Mouse (Mus musculus): ENCODE measurements around the gene Aars2. TPM values are rescaled to one million over a fixed set of nuclear protein-coding genes. Genes with fewer than 3 reads are reported as not detected.

Gene Aars2
- total and polyA plus RNA-seq, 2 experiments from 2014 or later = 15.0 to 25.6 TPM

DNA sequence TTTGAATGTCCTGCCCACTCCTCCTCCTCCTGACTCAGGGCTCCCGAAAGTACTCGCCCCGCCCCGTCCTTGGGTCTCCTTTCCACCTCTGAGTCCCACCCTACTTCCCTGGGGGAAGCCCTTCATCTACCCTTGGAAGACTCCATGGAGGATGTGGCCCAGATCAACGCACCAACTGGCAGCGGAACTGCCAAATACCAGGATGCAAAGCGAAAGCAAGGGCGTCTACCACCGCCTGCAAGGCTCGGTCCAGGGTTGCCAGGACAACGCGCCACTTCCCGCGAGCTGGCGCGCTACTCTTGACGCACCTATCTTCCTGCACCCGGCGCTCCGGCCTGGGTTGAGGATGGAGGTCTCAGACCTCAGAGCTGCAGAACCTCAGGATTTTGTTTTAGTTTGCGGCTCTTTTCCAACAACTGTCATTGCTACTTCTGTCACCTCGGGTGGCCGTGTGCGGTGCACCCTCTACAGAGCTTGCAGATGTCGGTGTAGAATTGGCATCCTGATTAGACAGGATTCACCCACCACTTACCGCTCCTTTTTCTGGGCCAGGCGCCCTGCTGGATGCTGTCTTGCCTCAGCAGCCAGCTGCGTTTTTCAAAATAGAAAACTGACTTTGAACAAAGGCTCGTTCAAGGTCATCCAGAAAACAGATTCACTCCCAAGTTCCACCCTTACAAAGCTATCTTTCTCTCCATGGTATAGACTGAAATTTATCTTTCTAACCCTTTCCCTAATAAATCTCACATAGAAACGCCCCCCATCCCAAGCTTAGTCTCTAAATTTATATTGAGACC lies 31.8 kb upstream of the Aars2 start, which contains the start of gene Spats1:
Gene Spats1, minus strand, starts transcription at position 747 of the 797 bp plus-strand sequence.
- peak within 1 kb of the TSS; percentile 28; the same call in 1 of the 2 replicates for H3K9ac ChIP-seq (replicated peaks; ENCODE audit: low read depth, low read length)
- H3K36me3 ChIP-seq (replicated peaks; ENCODE audit: control insufficient read depth, insufficient read depth, low read length) = no peaks in the 10 kb centered on the region
- peaks cover 9% of the 10 kb centered on the region; the same call in 1 of the 2 replicates for H3K27me3 ChIP-seq (ENCODE audit: control insufficient read depth, insufficient read depth, low read length)
- H3K4me2 ChIP-seq (ENCODE audit: low read depth, low read length) = peak within 1 kb of the TSS; percentile 71
- no peak within 1 kb of the TSS for H3K27ac ChIP-seq (ENCODE audit: low read depth)
- H3K9me3 ChIP-seq (replicated peaks; ENCODE audit: control insufficient read depth, low read length) = no peaks in the 10 kb centered on the region
- peaks cover 10% of the 10 kb centered on the region for H3K4me1 ChIP-seq (ENCODE audit: control insufficient read depth, insufficient read depth)
- ATAC-seq (ENCODE audit: insufficient read depth, low read depth) = peak; percentile 85
- TF ChIP-seq CTCF (IDR thresholded peaks at IDR 0.05; ENCODE audit: low read depth) (no peak), EP300 (IDR thresholded peaks at IDR 0.05; ENCODE audit: low read depth) (no peak)
- DNase-seq (ENCODE audit: low spot score) = peak; percentile 54
- WGBS = 3% methylated on average over 30 of the region's 30 CpGs
- H3K4me3 ChIP-seq (ENCODE audit: low read depth, low read length) = peak within 1 kb of the TSS; percentile 44

DNA sequence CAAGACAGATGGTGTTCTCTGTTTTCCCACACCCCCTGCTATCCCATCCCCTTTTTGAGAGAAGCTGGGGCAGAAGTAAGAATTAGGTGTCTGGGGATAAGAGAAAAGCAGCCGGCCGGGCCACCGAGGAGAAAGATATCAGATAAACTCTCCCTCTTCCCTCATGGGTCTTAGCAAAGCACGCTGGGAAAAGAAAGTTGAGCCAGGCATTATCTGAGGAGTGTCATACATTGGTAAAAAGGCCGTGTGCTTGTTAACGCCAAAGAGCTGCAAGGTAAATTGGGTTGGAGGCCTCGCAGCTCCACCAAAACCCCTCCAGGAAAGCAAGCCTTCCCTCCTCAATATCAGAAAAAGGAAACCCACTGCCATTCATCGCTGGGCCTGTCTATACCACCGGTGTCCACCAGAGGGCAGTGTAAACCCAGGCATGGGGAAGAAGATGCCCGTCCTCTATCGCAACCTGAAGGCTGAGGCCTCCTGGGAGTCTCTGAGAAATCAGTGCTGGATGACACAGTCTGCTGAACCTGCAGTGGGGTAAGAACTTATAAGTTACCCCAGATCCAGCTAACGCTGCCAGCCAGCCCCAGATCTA lies 28.3 kb upstream of the Aars2 start:
- no peak overlapping the region for H3K9ac ChIP-seq (replicated peaks; ENCODE audit: low read depth, low read length)
- DNase-seq (ENCODE audit: low spot score) (peak; percentile 40), ATAC-seq (ENCODE audit: insufficient read depth, low read depth) (no peak)
- peaks cover 10% of the 10 kb centered on the region for H3K4me1 ChIP-seq (ENCODE audit: control insufficient read depth, insufficient read depth)
- WGBS = 8% methylated on average over 12 of the region's 12 CpGs
- 0 out of 2 replicates have a peak, but pooled peaks cover 3% of the 10 kb centered on the region for H3K9me3 ChIP-seq (replicated peaks; ENCODE audit: control insufficient read depth, low read length)
- no peak overlapping the region for H3K4me2 ChIP-seq (ENCODE audit: low read depth, low read length)
- no peak overlapping the region for H3K4me3 ChIP-seq (ENCODE audit: low read depth, low read length)
- no peaks in the 10 kb centered on the region for H3K36me3 ChIP-seq (replicated peaks; ENCODE audit: control insufficient read depth, insufficient read depth, low read length)
- H3K27ac ChIP-seq (ENCODE audit: low read depth) = no peak overlapping the region
- H3K27me3 ChIP-seq (ENCODE audit: control insufficient read depth, insufficient read depth, low read length) = peaks cover 9% of the 10 kb centered on the region; the same call in 1 of the 2 replicates
- TF ChIP-seq EP300 (IDR thresholded peaks at IDR 0.05; ENCODE audit: low read depth) (no peak), CTCF (IDR thresholded peaks at IDR 0.05; ENCODE audit: low read depth) (peak; percentile 98)

DNA sequence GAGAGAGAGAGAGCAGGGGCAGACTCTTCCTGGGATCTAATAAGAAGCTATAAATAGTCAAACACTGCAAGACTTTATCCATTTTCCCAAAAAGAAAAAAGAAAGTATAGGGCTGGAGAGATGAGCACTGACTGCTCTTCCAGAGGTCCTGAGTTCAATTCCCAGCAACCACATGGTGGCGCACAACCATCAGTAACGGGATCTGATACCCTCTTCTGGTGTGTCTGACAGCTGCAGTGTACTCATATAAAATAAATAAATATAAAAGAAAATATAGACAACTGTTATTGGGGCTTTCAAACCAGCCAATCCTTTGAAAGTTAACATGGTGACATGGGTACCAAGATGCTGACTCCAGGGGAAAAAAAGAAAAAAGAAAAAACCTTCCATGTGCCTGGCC lies 26.2 kb upstream of the Aars2 start:
- Histone ChIP-seq H3K9me3 (replicated peaks; ENCODE audit: control insufficient read depth, low read length) (0 out of 2 replicates have a peak, but pooled peaks cover 3% of the 10 kb centered on the region), H3K27me3 (ENCODE audit: control insufficient read depth, insufficient read depth, low read length) (no peaks in the 10 kb centered on the region), H3K4me1 (ENCODE audit: control insufficient read depth, insufficient read depth) (no peaks in the 10 kb centered on the region), H3K4me3 (ENCODE audit: low read depth, low read length) (no peak overlapping the region), H3K36me3 (replicated peaks; ENCODE audit: control insufficient read depth, insufficient read depth, low read length) (no peaks in the 10 kb centered on the region), H3K9ac (replicated peaks; ENCODE audit: low read depth, low read length) (no peak overlapping the region), H3K27ac (ENCODE audit: low read depth) (no peak overlapping the region), H3K4me2 (ENCODE audit: low read depth, low read length) (no peak overlapping the region)
- TF ChIP-seq EP300 (IDR thresholded peaks at IDR 0.05; ENCODE audit: low read depth) (no peak), CTCF (IDR thresholded peaks at IDR 0.05; ENCODE audit: low read depth) (peak; percentile 8; the same call in 1 of the 2 replicates)
- 27% methylated on average over 2 of the region's 2 CpGs for WGBS
- ATAC-seq (ENCODE audit: insufficient read depth, low read depth) (no peak), DNase-seq (ENCODE audit: low spot score) (no peak)

DNA sequence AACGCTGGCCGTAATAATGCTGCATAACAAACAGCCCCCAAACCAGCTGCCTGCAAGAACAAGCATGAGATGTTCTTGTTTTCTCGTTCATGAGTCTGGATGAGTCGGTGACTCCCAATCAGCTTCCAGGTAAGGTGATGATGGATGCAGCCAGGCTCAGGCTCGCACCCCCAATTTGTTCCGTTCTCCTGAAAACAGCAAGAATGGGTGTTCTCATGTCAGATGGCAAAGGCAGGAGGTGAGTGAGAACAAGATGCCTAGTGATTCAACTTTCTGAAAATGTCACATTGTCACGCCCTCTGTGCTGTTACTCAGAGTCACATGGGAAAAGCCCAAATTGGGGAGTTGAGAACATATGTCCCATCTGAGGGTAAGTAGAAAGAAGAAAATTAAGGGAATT lies 21.1 kb upstream of the Aars2 start:
- ATAC-seq (ENCODE audit: insufficient read depth, low read depth) (no peak), DNase-seq (ENCODE audit: low spot score) (no peak)
- TF ChIP-seq EP300 (IDR thresholded peaks at IDR 0.05; ENCODE audit: low read depth) (no peak), CTCF (IDR thresholded peaks at IDR 0.05; ENCODE audit: low read depth) (no peak)
- no peaks in the 10 kb centered on the region for H3K36me3 ChIP-seq (replicated peaks; ENCODE audit: control insufficient read depth, insufficient read depth, low read length)
- no peak overlapping the region for H3K9ac ChIP-seq (replicated peaks; ENCODE audit: low read depth, low read length)
- no peaks in the 10 kb centered on the region for H3K27me3 ChIP-seq (ENCODE audit: control insufficient read depth, insufficient read depth, low read length)
- H3K4me3 ChIP-seq (ENCODE audit: low read depth, low read length) = no peak overlapping the region
- H3K9me3 ChIP-seq (replicated peaks; ENCODE audit: control insufficient read depth, low read length) = 0 out of 2 replicates have a peak, but pooled peaks cover 3% of the 10 kb centered on the region
- no peak overlapping the region for H3K27ac ChIP-seq (ENCODE audit: low read depth)
- H3K4me1 ChIP-seq (ENCODE audit: control insufficient read depth, insufficient read depth) = no peaks in the 10 kb centered on the region
- WGBS = 80% methylated on average over 7 of the region's 7 CpGs
- H3K4me2 ChIP-seq (ENCODE audit: low read depth, low read length) = no peak overlapping the region

DNA sequence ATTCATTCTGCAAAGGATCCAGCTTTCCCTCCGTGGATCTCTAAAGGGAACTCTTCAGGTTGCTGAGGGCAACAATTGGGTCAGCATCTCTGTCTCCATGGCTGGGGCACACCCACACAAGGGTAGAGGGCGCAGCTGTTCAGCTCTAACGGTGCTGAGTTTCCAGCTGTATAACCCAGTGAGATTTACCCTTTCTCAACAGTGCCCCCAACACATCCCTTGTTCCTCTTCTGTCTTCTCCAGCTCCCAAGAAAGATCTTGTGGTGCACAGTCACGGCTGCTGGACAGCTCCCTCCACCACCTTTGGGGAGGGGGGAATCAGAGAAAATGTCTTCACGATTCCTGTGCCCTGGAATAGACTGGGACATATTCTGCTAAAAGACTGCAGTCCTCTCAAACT lies 19.4 kb upstream of the Aars2 start:
- H3K36me3 ChIP-seq (replicated peaks; ENCODE audit: control insufficient read depth, insufficient read depth, low read length) = no peaks in the 10 kb centered on the region

More for the DNA sequence above, 19.4 kb upstream of the Aars2 start:
- H3K4me1 ChIP-seq (ENCODE audit: control insufficient read depth, insufficient read depth) = no peaks in the 10 kb centered on the region
- peak overlapping the region; percentile 30; the same call in 1 of the 2 replicates for H3K27ac ChIP-seq (ENCODE audit: low read depth)
- TF ChIP-seq CTCF (IDR thresholded peaks at IDR 0.05; ENCODE audit: low read depth) (no peak), EP300 (IDR thresholded peaks at IDR 0.05; ENCODE audit: low read depth) (no peak)
- H3K4me3 ChIP-seq (ENCODE audit: low read depth, low read length) = peak overlapping the region; percentile 1; the same call in 1 of the 2 replicates
- WGBS = 9% methylated on average over 5 of the region's 5 CpGs
- H3K27me3 ChIP-seq (ENCODE audit: control insufficient read depth, insufficient read depth, low read length) = no peaks in the 10 kb centered on the region
- DNase-seq (ENCODE audit: low spot score) = no peak
- no peak overlapping the region for H3K4me2 ChIP-seq (ENCODE audit: low read depth, low read length)
- H3K9ac ChIP-seq (replicated peaks; ENCODE audit: low read depth, low read length) = no peak overlapping the region
- ATAC-seq (ENCODE audit: insufficient read depth, low read depth) = no peak
- H3K9me3 ChIP-seq (replicated peaks; ENCODE audit: control insufficient read depth, low read length) = no peaks in the 10 kb centered on the region
